Mouse (Mus musculus): ENCODE data around the gene Ccdc155. TPM values are rescaled to one million over a fixed set of nuclear protein-coding genes. Genes with fewer than 3 reads are reported as not detected.
A peak's percentile ranks its signal among the peaks of the same experiment; 100 is the strongest.

The Ccdc155 gene
- polyA plus RNA-seq, 1 experiment from 2014 or later: 0.07 TPM

GRCm38 (mm10) chr7:45234922-45235571, 30.4 kb upstream of the Ccdc155 start:
- Histone ChIP-seq H3K9ac (no peak overlapping the region), H3K4me1 (replicated peaks) (peaks cover 61% of the 10 kb centered on the region), H3K27ac (no peak overlapping the region), H3K9me3 (replicated peaks) (no peaks in the 10 kb centered on the region), H3K36me3 (peaks cover 4% of the 10 kb centered on the region), H3K4me3 (replicated peaks) (peak overlapping the region; percentile 22), H3K27me3 (no peaks in the 10 kb centered on the region; the same call in none of the 2 replicates), H3K4me2 (peak overlapping the region; percentile 46)
- 35% methylated on average over 21 of the region's 21 CpGs for WGBS (ENCODE audit: insufficient replicate concordance)
- DNase-seq: no peak
- peak; percentile 30; the same call in 1 of the 2 replicates for ATAC-seq (ENCODE audit: low read depth)

- Histone ChIP-seq H3K27ac (no peak overlapping the region), H3K4me1 (replicated peaks) (peaks cover 59% of the 10 kb centered on the region), H3K36me3 (peaks cover 9% of the 10 kb centered on the region), H3K4me2 (peak overlapping the region; percentile 46), H3K9ac (no peak overlapping the region; the same call in 1 of the 2 replicates), H3K9me3 (replicated peaks) (no peaks in the 10 kb centered on the region), H3K27me3 (no peaks in the 10 kb centered on the region; the same call in none of the 2 replicates), H3K4me3 (replicated peaks) (peak overlapping the region; percentile 22)
- WGBS (ENCODE audit: insufficient replicate concordance): 46% methylated on average over 29 of the region's 29 CpGs
- DNase-seq (no peak), ATAC-seq (ENCODE audit: low read depth) (no peak)
Measured at GRCm38 (mm10) chr7:45234333-45234841, 29.7 kb upstream of the Ccdc155 start.

GRCm38 (mm10) chr7:45233580-45234332, 29.1 kb upstream of the Ccdc155 start:
- H3K36me3 ChIP-seq: peaks cover 16% of the 10 kb centered on the region
- 54% methylated on average over 20 of the region's 20 CpGs for WGBS (ENCODE audit: insufficient replicate concordance)
- no peak for DNase-seq
- H3K9ac ChIP-seq: no peak overlapping the region; the same call in 1 of the 2 replicates
- H3K4me3 ChIP-seq (replicated peaks): no peak overlapping the region
- no peak overlapping the region for H3K27ac ChIP-seq
- ATAC-seq (ENCODE audit: low read depth): no peak
- H3K9me3 ChIP-seq (replicated peaks): no peaks in the 10 kb centered on the region
- no peaks in the 10 kb centered on the region; the same call in none of the 2 replicates for H3K27me3 ChIP-seq
- H3K4me2 ChIP-seq: peak overlapping the region; percentile 46
- peaks cover 53% of the 10 kb centered on the region for H3K4me1 ChIP-seq (replicated peaks)

GRCm38 (mm10) chr7:45232716-45233465, 28.2 kb upstream of the Ccdc155 start:
- ATAC-seq (ENCODE audit: low read depth) (no peak), DNase-seq (no peak)
- H3K4me2 ChIP-seq: no peak overlapping the region
- no peak overlapping the region for H3K4me3 ChIP-seq (replicated peaks)
- H3K9ac ChIP-seq: no peak overlapping the region
- H3K36me3 ChIP-seq: peaks cover 19% of the 10 kb centered on the region
- WGBS (ENCODE audit: insufficient replicate concordance): 53% methylated on average over 13 of the region's 13 CpGs
- no peaks in the 10 kb centered on the region; the same call in 1 of the 2 replicates for H3K27me3 ChIP-seq
- H3K9me3 ChIP-seq (replicated peaks): no peaks in the 10 kb centered on the region
- H3K27ac ChIP-seq: no peak overlapping the region
- H3K4me1 ChIP-seq (replicated peaks): peaks cover 44% of the 10 kb centered on the region

- Histone ChIP-seq H3K36me3 (peaks cover 19% of the 10 kb centered on the region), H3K9me3 (replicated peaks) (no peaks in the 10 kb centered on the region), H3K27me3 (no peaks in the 10 kb centered on the region; the same call in 1 of the 2 replicates), H3K4me3 (replicated peaks) (no peak overlapping the region), H3K4me2 (no peak overlapping the region), H3K4me1 (replicated peaks) (peaks cover 37% of the 10 kb centered on the region), H3K9ac (no peak overlapping the region), H3K27ac (no peak overlapping the region)
- 81% methylated on average over 11 of the region's 11 CpGs for WGBS (ENCODE audit: insufficient replicate concordance)
- DNase-seq: no peak
- no peak for ATAC-seq (ENCODE audit: low read depth)
Measured at GRCm38 (mm10) chr7:45231941-45232340, 27.2 kb upstream of the Ccdc155 start.

GRCm38 (mm10) chr7:45231192-45231591, 26.5 kb upstream of the Ccdc155 start:
- Histone ChIP-seq H3K27ac (no peak overlapping the region), H3K4me3 (replicated peaks) (no peak overlapping the region), H3K4me1 (replicated peaks) (peaks cover 37% of the 10 kb centered on the region), H3K9me3 (replicated peaks) (no peaks in the 10 kb centered on the region), H3K9ac (no peak overlapping the region), H3K36me3 (peaks cover 19% of the 10 kb centered on the region), H3K4me2 (no peak overlapping the region), H3K27me3 (no peaks in the 10 kb centered on the region; the same call in 1 of the 2 replicates)
- 62% methylated on average over 12 of the region's 12 CpGs for WGBS (ENCODE audit: insufficient replicate concordance)
- ATAC-seq (ENCODE audit: low read depth) (no peak), DNase-seq (no peak)

- 64% methylated on average over 7 of the region's 7 CpGs for WGBS (ENCODE audit: insufficient replicate concordance)
- Histone ChIP-seq H3K4me2 (no peak overlapping the region), H3K9ac (no peak overlapping the region), H3K4me1 (replicated peaks) (peaks cover 22% of the 10 kb centered on the region), H3K36me3 (peaks cover 19% of the 10 kb centered on the region), H3K9me3 (replicated peaks) (no peaks in the 10 kb centered on the region), H3K27ac (no peak overlapping the region), H3K4me3 (replicated peaks) (no peak overlapping the region), H3K27me3 (no peaks in the 10 kb centered on the region; the same call in 1 of the 2 replicates)
- DNase-seq: no peak
- no peak for ATAC-seq (ENCODE audit: low read depth)
Measured at GRCm38 (mm10) chr7:45229459-45230203, 24.9 kb upstream of the Ccdc155 start.

- 67% methylated on average over 8 of the region's 8 CpGs for WGBS (ENCODE audit: insufficient replicate concordance)
- H3K27me3 ChIP-seq: no peaks in the 10 kb centered on the region
- no peak overlapping the region for H3K4me2 ChIP-seq
- H3K9me3 ChIP-seq (replicated peaks): no peaks in the 10 kb centered on the region
- no peak for ATAC-seq (ENCODE audit: low read depth)
- peaks cover 19% of the 10 kb centered on the region for H3K36me3 ChIP-seq
- no peak overlapping the region for H3K9ac ChIP-seq
- DNase-seq: no peak
- no peak overlapping the region for H3K27ac ChIP-seq
- H3K4me1 ChIP-seq (replicated peaks): peaks cover 16% of the 10 kb centered on the region
- H3K4me3 ChIP-seq (replicated peaks): no peak overlapping the region
Measured at GRCm38 (mm10) chr7:45229046-45229445, 24.4 kb upstream of the Ccdc155 start.

- DNase-seq: no peak
- 83% methylated on average over 18 of the region's 18 CpGs for WGBS (ENCODE audit: insufficient replicate concordance)
- no peak overlapping the region for H3K4me3 ChIP-seq (replicated peaks)
- no peaks in the 10 kb centered on the region for H3K9me3 ChIP-seq (replicated peaks)
- H3K27me3 ChIP-seq: no peaks in the 10 kb centered on the region
- H3K36me3 ChIP-seq: peaks cover 22% of the 10 kb centered on the region
- H3K4me2 ChIP-seq: no peak overlapping the region
- H3K9ac ChIP-seq: no peak overlapping the region
- ATAC-seq (ENCODE audit: low read depth): no peak
- H3K4me1 ChIP-seq (replicated peaks): peaks cover 11% of the 10 kb centered on the region
- H3K27ac ChIP-seq: no peak overlapping the region
Measured at GRCm38 (mm10) chr7:45228548-45228947, 23.9 kb upstream of the Ccdc155 start.

GRCm38 (mm10) chr7:45226421-45226820, 21.7 kb upstream of the Ccdc155 start:
- Histone ChIP-seq H3K36me3 (peaks cover 29% of the 10 kb centered on the region), H3K9me3 (replicated peaks) (no peaks in the 10 kb centered on the region)
- no peak for DNase-seq

More at GRCm38 (mm10) chr7:45226421-45226820, 21.7 kb upstream of the Ccdc155 start:
- ATAC-seq (ENCODE audit: low read depth): no peak
- no peak overlapping the region for H3K4me2 ChIP-seq
- no peak overlapping the region for H3K9ac ChIP-seq
- 82% methylated on average over 5 of the region's 5 CpGs for WGBS (ENCODE audit: insufficient replicate concordance)
- H3K27ac ChIP-seq: no peak overlapping the region
- no peaks in the 10 kb centered on the region for H3K4me1 ChIP-seq (replicated peaks)
- no peak overlapping the region for H3K4me3 ChIP-seq (replicated peaks)
- H3K27me3 ChIP-seq: no peaks in the 10 kb centered on the region
